Mouse (Mus musculus) layer of hippocampus, adult 2 months (tissue): ENCODE measurements around the gene Tbx21. TPM values are rescaled to one million over a fixed set of nuclear protein-coding genes. Genes with fewer than 3 reads are reported as not detected.
A peak's percentile ranks its signal among the peaks of the same experiment; 100 is the strongest.

ENCODE experiments used
- DNase-seq, 2 experiments: peaks; one replicate each; pipeline ENCODE4 v3.0.0; 2022; ENCODE audit warnings: low spot score in 2 of 2
- H3K27ac ChIP-seq: fragments of 200-600 bp; 2 replicates; pipeline ENCODE4 v1.8.1; 2022
- H3K4me3 ChIP-seq: fragments of 200-600 bp; 2 replicates; pipeline ENCODE4 v1.8.1; 2022; ENCODE audit warnings: mild to moderate bottlenecking
- CTCF ChIP-seq: fragments of 200-600 bp; conservative IDR thresholded peaks from 2 replicates; pipeline ENCODE4 v1.8.1; 2022; ENCODE audit warnings: antibody characterized with exemption, mild to moderate bottlenecking, moderate library complexity
- microRNA-seq, 2 experiments: library from miRNA; unstranded; fragments of <30 nt; microRNA quantifications; one replicate each; pipeline ENCODE4 v1.2.0; 2021
- total RNA-seq, 2 experiments: library from RNA; stranded (reverse); gene quantifications; 2 replicates each; pipeline ENCODE4 v1.2.3; 2021

Tbx21 gene
- total RNA-seq, 2 experiments from 2014 or later: 0.17 to 0.23 TPM

GRCm38 (mm10) chr11:97065538-97066295 is 49.4 kb downstream of the Tbx21 start:
- no peak overlapping the region for H3K4me3 ChIP-seq
- H3K27ac ChIP-seq: no peak overlapping the region
- TF ChIP-seq CTCF: no peak
- no peak for DNase-seq

GRCm38 (mm10) chr11:97063921-97064295 is 51.2 kb downstream of the Tbx21 start:
- peak overlapping the region; percentile 60 for H3K27ac ChIP-seq
- TF ChIP-seq CTCF: peak; percentile 63
- no peak for DNase-seq
- no peak overlapping the region for H3K4me3 ChIP-seq

- Histone ChIP-seq H3K4me3 (no peak overlapping the region), H3K27ac (peak overlapping the region; percentile 60)
- peak in 1 of 2 experiments; percentile 38 for DNase-seq
- TF ChIP-seq CTCF: no peak
These were observed 51.7 kb downstream of the Tbx21 start for GRCm38 (mm10) chr11:97063274-97063920.

- no peak for DNase-seq
- no peak overlapping the region; the same call in 1 of the 2 replicates for H3K4me3 ChIP-seq
- H3K27ac ChIP-seq: no peak overlapping the region
- no peak for TF ChIP-seq CTCF
These were observed 62.9 kb downstream of the Tbx21 start for GRCm38 (mm10) chr11:97052219-97052646.

- TF ChIP-seq CTCF: no peak
- Histone ChIP-seq H3K4me3 (peak overlapping the region; percentile 83), H3K27ac (peak overlapping the region; percentile 88)
These were observed 64.1 kb downstream of the Tbx21 start for GRCm38 (mm10) chr11:97050944-97051586.

GRCm38 (mm10) chr11:97050216-97050943 is 64.8 kb downstream of the Tbx21 start, which contains the start of gene Osbpl7:
TSS of gene Osbpl7 (plus strand) at chr11:97050628.
- TF ChIP-seq CTCF: peak; percentile 60
- peak; percentile 77 to 85 for DNase-seq
- Histone ChIP-seq H3K4me3 (peak within 1 kb of the TSS; percentile 83), H3K27ac (peak within 1 kb of the TSS; percentile 88)

More at GRCm38 (mm10) chr11:97050944-97051586, 64.1 kb downstream of the Tbx21 start:
- no peak for DNase-seq

GRCm38 (mm10) chr11:97049492-97050085 is 65.5 kb downstream of the Tbx21 start:
- Histone ChIP-seq H3K4me3 (no peak overlapping the region), H3K27ac (peak overlapping the region; percentile 88; the same call in 1 of the 2 replicates)
- no peak for TF ChIP-seq CTCF
- no peak for DNase-seq

GRCm38 (mm10) chr11:97048090-97048650 is 67.0 kb downstream of the Tbx21 start:
- Histone ChIP-seq H3K27ac (no peak overlapping the region), H3K4me3 (no peak overlapping the region)
- no peak for TF ChIP-seq CTCF
- DNase-seq: no peak

Small RNA genes lying within 50 kb of the gene (microRNA-seq; reads per million reads assigned to microRNA genes)
- gene Mir7235 (1.1 to 1.3 reads per million in 2 experiments), gene Mir8103 (0 to 1.8 reads per million in 2 experiments)

Other genes starting within 250 kb of the Tbx21 start
- gene Cdk5rap3, start 198.8 kb downstream of the Tbx21 start, total RNA-seq: 10 to 100 TPM; 34.5 to 41.6 TPM
- gene Prr15l, start 187.2 kb downstream of the Tbx21 start, total RNA-seq: not detected
- 10 to 100 TPM; 36.7 to 36.8 TPM for gene Pnpo, start 171.3 kb downstream of the Tbx21 start, total RNA-seq
- gene Sp2, start 132.4 kb downstream of the Tbx21 start, total RNA-seq: 10 to 100 TPM; 15.9 to 17.2 TPM
- 1 to 10 TPM in 1 of 2 experiments, under 1 TPM in 1; 0.79 to 1.2 TPM for gene Sp6, start 101.9 kb downstream of the Tbx21 start, total RNA-seq
- gene Scrn2, start 85.4 kb downstream of the Tbx21 start, total RNA-seq: 1 to 10 TPM; 4.9 to 5.5 TPM
- 1 to 10 TPM; 1.1 to 1.2 TPM for gene Lrrc46, start 73.9 kb downstream of the Tbx21 start, total RNA-seq
- 10 to 100 TPM; 74.0 to 81.6 TPM for gene Mrpl10, start 73.8 kb downstream of the Tbx21 start, total RNA-seq
- 10 to 100 TPM; 15.7 to 19.0 TPM for gene Osbpl7, start 64.7 kb downstream of the Tbx21 start, total RNA-seq
- gene Tbkbp1, start 36.2 kb upstream of the Tbx21 start, total RNA-seq: 10 to 100 TPM; 91.8 to 96.9 TPM
- gene Kpnb1, start 72.5 kb upstream of the Tbx21 start, total RNA-seq: 100 to 1,000 TPM; 128 to 133 TPM
- 100 to 1,000 TPM; 142 to 151 TPM for gene Npepps, start 165.3 kb upstream of the Tbx21 start, total RNA-seq
- gene Mrpl45, start 200.4 kb upstream of the Tbx21 start, total RNA-seq: 10 to 100 TPM; 24.9 to 30.3 TPM
- gene Gpr179, start 236.7 kb upstream of the Tbx21 start, total RNA-seq: under 1 TPM; 0.20 to 0.33 TPM
- gene Socs7, start 247.2 kb upstream of the Tbx21 start, total RNA-seq: 10 to 100 TPM; 79.5 to 79.7 TPM